Mouse (Mus musculus) intestine, embryonic 15.5 days (tissue): ENCODE measurements around the gene Ccdc171. TPM values are rescaled to one million over a fixed set of nuclear protein-coding genes. Genes with fewer than 3 reads are reported as not detected.

ENCODE experiments used
- ATAC-seq: fragments of 200-750 bp; cut with Nextera tagmentation; 2 replicates; pipeline ENCODE4 v1.8.0; 2017; ENCODE audit warnings: moderate TSS enrichment, moderate library complexity
- H3K27ac ChIP-seq: fragments of 300-500 bp; sonication (generic); 2 replicates; pipeline ENCODE4 v1.5.1; 2015; ENCODE audit warnings: mild to moderate bottlenecking, inconsistent platforms
- H3K27me3 ChIP-seq: fragments of 300-500 bp; sonication (generic); replicated peaks from 2 replicates; pipeline ENCODE4 v1.6.1; 2015; ENCODE audit warnings: inconsistent platforms
- H3K36me3 ChIP-seq: fragments of 300-500 bp; sonication (generic); 2 replicates; pipeline ENCODE4 v1.6.1; 2015; ENCODE audit warnings: inconsistent platforms
- H3K4me1 ChIP-seq: fragments of 300-500 bp; sonication (generic); replicated peaks from 2 replicates; pipeline ENCODE4 v1.6.1; 2015; ENCODE audit warnings: inconsistent platforms
- H3K4me2 ChIP-seq: fragments of 300-500 bp; sonication (generic); replicated peaks from 2 replicates; pipeline ENCODE4 v1.6.1; 2015; ENCODE audit warnings: mild to moderate bottlenecking, inconsistent platforms
- H3K4me3 ChIP-seq: fragments of 300-500 bp; sonication (generic); replicated peaks from 2 replicates; pipeline ENCODE4 v1.5.1; 2015; ENCODE audit warnings: inconsistent platforms
- H3K9ac ChIP-seq: fragments of 300-500 bp; sonication (generic); 2 replicates; pipeline ENCODE4 v1.6.1; 2015; ENCODE audit warnings: inconsistent platforms
- H3K9me3 ChIP-seq: fragments of 300-500 bp; sonication (generic); 2 replicates; pipeline ENCODE4 v1.6.1; 2016; ENCODE audit warnings: inconsistent platforms
- WGBS: fragments of 180-500 bp; shearing (Covaris S2); methylation state at CpG from one replicate; pipeline ENCODE4 v1.1.7; 2015; 5-methylcytosine and 5-hydroxymethylcytosine counted together
- polyA plus RNA-seq: library from polyadenylated mRNA; unstranded; fragments of >200 nt; fragmentation: Nextera tagmentation; extraction: Ambion mirVana; gene quantifications from 2 replicates; pipeline ENCODE4 v1.2.1, GENCODE M21; 2015

Gene Ccdc171
- polyA plus RNA-seq, 1 experiment from 2014 or later = 2.4 TPM

GRCm38 (mm10) chr4:83839077-83839476 lies 313.7 kb downstream of the Ccdc171 start:
- Histone ChIP-seq H3K4me2 (no peak overlapping the region), H3K36me3 (no peaks in the 10 kb centered on the region), H3K4me3 (no peak overlapping the region), H3K9ac (no peak overlapping the region), H3K27ac (no peak overlapping the region), H3K9me3 (no peaks in the 10 kb centered on the region), H3K4me1 (no peaks in the 10 kb centered on the region), H3K27me3 (no peaks in the 10 kb centered on the region)
- 52% methylated on average over 2 of the region's 2 CpGs for WGBS
- no peak for ATAC-seq

DNA sequence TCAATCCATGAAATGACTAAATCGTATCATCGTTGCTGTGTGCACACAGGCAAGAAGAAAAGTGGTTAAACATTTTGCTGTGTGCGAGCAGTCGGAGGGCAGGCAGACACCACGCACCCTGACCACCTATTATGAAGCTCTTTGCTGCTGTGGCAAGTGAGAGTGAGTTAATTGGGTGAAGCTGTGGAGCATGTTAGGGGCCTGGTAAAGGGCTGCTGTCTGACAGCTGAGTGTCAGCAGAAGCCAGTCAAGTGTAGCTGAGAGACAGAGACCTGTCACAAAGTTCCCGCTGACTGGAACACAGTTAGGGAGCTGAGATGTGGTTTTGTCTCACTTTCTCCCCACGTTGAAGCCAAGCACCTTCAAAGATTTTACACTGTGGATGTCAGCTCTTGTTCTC lies 321.0 kb downstream of the Ccdc171 start:
- H3K4me2 ChIP-seq = no peak overlapping the region
- WGBS = 67% methylated on average over 7 of the region's 7 CpGs
- no peaks in the 10 kb centered on the region for H3K36me3 ChIP-seq
- no peak overlapping the region for H3K27ac ChIP-seq
- H3K9ac ChIP-seq = no peak overlapping the region
- H3K4me3 ChIP-seq = no peak overlapping the region
- no peaks in the 10 kb centered on the region for H3K9me3 ChIP-seq
- no peaks in the 10 kb centered on the region for H3K27me3 ChIP-seq
- ATAC-seq = no peak
- no peaks in the 10 kb centered on the region for H3K4me1 ChIP-seq

DNA sequence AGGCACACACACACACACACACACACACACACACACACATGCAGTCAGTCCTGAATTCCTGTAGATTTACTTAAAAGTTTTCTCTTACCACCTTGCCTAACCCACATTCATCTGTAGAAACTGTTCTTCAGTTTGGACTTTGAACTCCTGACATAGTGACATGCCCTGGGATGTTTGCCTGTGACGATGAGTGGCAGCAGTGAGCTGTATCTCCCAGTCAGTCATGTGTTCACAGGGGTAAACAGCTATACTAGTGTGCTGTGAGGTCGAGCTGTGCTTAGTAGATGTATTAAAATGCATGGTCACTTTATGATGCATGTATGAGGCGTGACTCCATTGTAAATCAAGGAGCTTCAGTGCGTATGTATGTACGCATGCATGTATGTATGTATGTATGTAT lies 328.5 kb downstream of the Ccdc171 start:
- ATAC-seq = peak; percentile 36; the same call in 1 of the 2 replicates
- no peak overlapping the region for H3K9ac ChIP-seq
- H3K4me2 ChIP-seq = no peak overlapping the region
- 79% methylated on average over 5 of the region's 5 CpGs for WGBS
- no peak overlapping the region for H3K4me3 ChIP-seq
- no peak overlapping the region for H3K27ac ChIP-seq
- H3K9me3 ChIP-seq = no peaks in the 10 kb centered on the region
- H3K36me3 ChIP-seq = no peaks in the 10 kb centered on the region
- H3K27me3 ChIP-seq = no peaks in the 10 kb centered on the region
- no peaks in the 10 kb centered on the region for H3K4me1 ChIP-seq

- H3K4me2 ChIP-seq = no peak overlapping the region
- no peak overlapping the region for H3K4me3 ChIP-seq
- H3K4me1 ChIP-seq = no peaks in the 10 kb centered on the region
- no peak for ATAC-seq
- no peaks in the 10 kb centered on the region for H3K9me3 ChIP-seq
- H3K27me3 ChIP-seq = no peaks in the 10 kb centered on the region
- H3K27ac ChIP-seq = no peak overlapping the region
- no peaks in the 10 kb centered on the region for H3K36me3 ChIP-seq
- no peak overlapping the region for H3K9ac ChIP-seq
- WGBS = 60% methylated on average over 3 of the region's 3 CpGs
Measured at GRCm38 (mm10) chr4:83861706-83862105, 336.4 kb downstream of the Ccdc171 start.

GRCm38 (mm10) chr4:83862295-83862694 lies 336.9 kb downstream of the Ccdc171 start:
- WGBS = 76% methylated on average over 7 of the region's 7 CpGs
- no peak overlapping the region for H3K4me3 ChIP-seq
- H3K4me2 ChIP-seq = no peak overlapping the region
- ATAC-seq = no peak
- H3K9ac ChIP-seq = no peak overlapping the region
- no peaks in the 10 kb centered on the region for H3K4me1 ChIP-seq
- no peaks in the 10 kb centered on the region for H3K27me3 ChIP-seq
- no peak overlapping the region for H3K27ac ChIP-seq
- H3K9me3 ChIP-seq = no peaks in the 10 kb centered on the region
- H3K36me3 ChIP-seq = no peaks in the 10 kb centered on the region

DNA sequence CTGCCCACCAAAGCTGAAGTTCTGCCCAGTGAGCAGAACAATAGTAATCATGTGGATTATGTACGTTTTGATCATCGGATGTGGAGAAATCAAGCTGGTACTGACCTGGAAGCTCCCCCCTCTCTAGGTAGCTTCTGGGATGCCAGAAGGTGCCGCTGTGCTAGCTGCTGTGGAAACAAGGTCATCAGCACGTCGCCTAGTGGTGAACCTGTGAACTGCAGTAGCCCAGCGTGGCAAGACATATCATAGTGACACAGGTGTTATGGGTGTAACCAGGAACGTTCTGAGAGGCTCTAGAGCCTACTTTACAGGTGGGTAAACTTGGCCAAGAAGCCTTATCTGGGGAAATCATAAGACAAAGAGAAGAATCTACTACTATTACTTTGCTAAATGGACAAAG lies 351.3 kb downstream of the Ccdc171 start:
- Histone ChIP-seq H3K4me2 (no peak overlapping the region), H3K27ac (no peak overlapping the region), H3K27me3 (no peaks in the 10 kb centered on the region), H3K9ac (no peak overlapping the region), H3K9me3 (no peaks in the 10 kb centered on the region), H3K4me1 (0 out of 2 replicates have a peak, but pooled peaks cover 4% of the 10 kb centered on the region), H3K36me3 (no peaks in the 10 kb centered on the region), H3K4me3 (no peak overlapping the region)
- no peak for ATAC-seq
- WGBS = 59% methylated on average over 7 of the region's 7 CpGs

GRCm38 (mm10) chr4:83878236-83878635 lies 352.9 kb downstream of the Ccdc171 start:
- no peaks in the 10 kb centered on the region for H3K36me3 ChIP-seq
- H3K27ac ChIP-seq = no peak overlapping the region
- H3K27me3 ChIP-seq = no peaks in the 10 kb centered on the region
- no peak overlapping the region for H3K4me3 ChIP-seq
- 56% methylated on average over 8 of the region's 8 CpGs for WGBS
- no peak for ATAC-seq
- no peaks in the 10 kb centered on the region for H3K9me3 ChIP-seq
- no peak overlapping the region for H3K9ac ChIP-seq
- H3K4me2 ChIP-seq = no peak overlapping the region
- H3K4me1 ChIP-seq = 0 out of 2 replicates have a peak, but pooled peaks cover 4% of the 10 kb centered on the region

GRCm38 (mm10) chr4:83888459-83889054 lies 363.2 kb downstream of the Ccdc171 start:
- H3K4me2 ChIP-seq = no peak overlapping the region
- ATAC-seq = no peak
- H3K27ac ChIP-seq = no peak overlapping the region
- H3K9ac ChIP-seq = no peak overlapping the region
- 48% methylated on average over 13 of the region's 13 CpGs for WGBS
- no peak overlapping the region for H3K4me3 ChIP-seq
- H3K9me3 ChIP-seq = no peaks in the 10 kb centered on the region
- no peaks in the 10 kb centered on the region for H3K4me1 ChIP-seq
- H3K27me3 ChIP-seq = no peaks in the 10 kb centered on the region
- no peaks in the 10 kb centered on the region for H3K36me3 ChIP-seq

DNA sequence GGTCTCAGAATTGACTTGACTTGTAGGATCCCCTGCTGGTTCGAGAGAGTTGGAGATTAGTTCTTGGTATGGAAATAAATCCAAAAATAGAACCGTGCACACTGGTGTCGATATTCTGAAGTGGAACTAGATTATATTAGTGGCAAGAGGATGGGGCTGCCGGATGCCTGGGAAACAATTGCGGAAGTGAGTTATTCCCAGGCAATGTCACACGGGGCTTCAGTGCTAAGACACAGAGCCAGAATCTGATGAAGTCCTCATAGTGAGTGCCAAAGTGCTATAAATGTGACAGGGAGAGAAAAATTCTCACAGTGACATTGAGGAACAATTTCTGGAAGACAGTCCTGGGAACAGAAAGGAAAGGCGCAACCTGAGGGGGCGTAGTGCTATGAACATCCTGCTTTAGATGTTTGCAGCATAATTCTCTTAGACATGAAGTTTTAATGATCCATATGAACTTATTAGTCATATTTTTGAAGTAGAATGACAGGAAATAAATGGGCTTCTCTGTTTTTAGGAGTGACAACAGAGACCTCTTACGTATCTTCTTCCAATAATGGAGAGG lies 376.8 kb downstream of the Ccdc171 start:
- H3K9me3 ChIP-seq = no peaks in the 10 kb centered on the region
- no peaks in the 10 kb centered on the region for H3K27me3 ChIP-seq
- no peak overlapping the region for H3K9ac ChIP-seq
- H3K36me3 ChIP-seq = no peaks in the 10 kb centered on the region
- H3K4me1 ChIP-seq = no peaks in the 10 kb centered on the region
- ATAC-seq = no peak
- H3K4me3 ChIP-seq = no peak overlapping the region
- 81% methylated on average over 9 of the region's 9 CpGs for WGBS
- no peak overlapping the region for H3K27ac ChIP-seq
- no peak overlapping the region for H3K4me2 ChIP-seq

Other genes starting within 250 kb of the Ccdc171 start
- 2.0 and 2.1 TPM in 2 replicates for gene Ttc39b, start 201.3 kb upstream of the Ccdc171 start, polyA plus RNA-seq
- gene Snapc3, start 107.8 kb upstream of the Ccdc171 start, polyA plus RNA-seq = 29.6 and 31.4 TPM in 2 replicates
- 78.5 and 94.9 TPM in 2 replicates for gene Psip1, start 39.1 kb upstream of the Ccdc171 start, polyA plus RNA-seq